Mouse (Mus musculus): ENCODE data around the gene Ptprf.

Ptprf gene

DNA sequence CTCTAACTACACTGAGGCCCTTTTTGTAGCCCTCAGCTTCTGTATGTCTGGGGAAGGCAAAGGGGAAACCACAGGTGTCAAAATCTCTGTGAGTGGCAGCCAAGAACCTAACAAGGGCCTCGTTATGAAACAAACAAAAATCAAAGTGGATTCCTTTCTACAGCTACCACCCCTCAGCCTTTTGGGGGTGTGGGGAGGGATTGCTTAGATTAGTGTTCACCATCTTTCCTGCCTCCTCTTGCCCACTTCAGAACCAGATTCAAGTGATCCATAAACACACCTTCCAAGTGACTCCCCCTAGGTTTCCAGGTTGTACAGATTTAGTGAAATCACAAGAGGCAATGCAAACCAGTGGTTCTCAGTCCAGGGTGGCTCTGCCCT lies 9.0 kb downstream of the Ptprf start:
- DNase-seq (ENCODE audit: low spot score) = no peak

DNA sequence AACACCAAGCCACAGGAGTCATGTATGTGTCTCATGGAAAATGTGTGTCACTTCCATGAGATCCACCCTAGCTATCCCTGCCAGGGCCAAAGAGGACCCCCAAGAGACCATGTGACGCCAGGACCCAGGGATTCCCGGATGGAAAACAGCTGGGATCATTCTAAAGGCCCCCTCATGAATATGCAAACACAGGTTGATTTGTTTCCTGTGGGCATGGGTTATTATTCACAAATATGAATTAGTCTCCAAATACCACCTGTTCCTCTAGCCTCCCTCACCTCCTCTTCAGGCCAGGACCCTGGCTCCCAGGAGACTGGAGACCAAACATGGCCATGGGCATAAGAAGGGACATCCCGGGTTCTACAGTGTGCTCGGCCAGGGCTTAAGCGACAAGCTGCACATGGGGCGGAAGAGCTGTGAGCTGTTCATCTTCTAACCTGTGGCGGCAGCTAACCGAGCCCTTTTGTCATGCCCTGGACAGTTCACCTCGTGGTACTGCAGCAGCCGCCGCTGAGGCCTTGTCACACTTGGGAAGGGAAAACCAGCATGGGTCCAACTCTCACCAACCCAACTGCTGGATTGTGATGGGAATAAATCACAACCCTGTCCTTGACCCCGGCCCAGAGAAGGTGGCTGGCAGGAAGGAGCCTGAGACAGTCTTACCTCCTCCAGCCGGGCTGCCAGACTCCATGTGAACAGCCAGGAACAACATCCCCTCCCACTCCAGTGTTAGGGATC lies 9.6 kb downstream of the Ptprf start:
- DNase-seq (ENCODE audit: low spot score) = no peak

DNA sequence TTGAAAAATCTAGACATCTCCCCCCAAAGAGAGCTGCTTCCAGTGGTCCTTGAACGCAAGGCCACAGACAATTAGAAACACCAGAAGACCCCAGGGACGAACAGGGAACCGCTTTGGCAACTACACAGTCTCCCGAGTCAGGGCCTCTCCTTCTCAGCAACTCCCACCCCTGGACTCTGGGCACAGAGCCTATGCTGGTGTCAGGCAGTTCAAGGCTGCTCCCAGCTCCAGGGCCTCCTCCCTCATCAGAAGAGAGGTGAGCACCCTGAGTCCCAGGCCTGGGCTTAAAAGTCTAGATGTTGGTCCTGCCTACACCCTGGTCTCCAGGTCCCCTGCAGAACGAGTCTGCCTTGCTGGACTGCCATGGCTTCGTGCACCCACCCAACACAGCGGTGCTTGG lies 10.7 kb downstream of the Ptprf start:
- no peak for DNase-seq (ENCODE audit: low spot score)

DNA sequence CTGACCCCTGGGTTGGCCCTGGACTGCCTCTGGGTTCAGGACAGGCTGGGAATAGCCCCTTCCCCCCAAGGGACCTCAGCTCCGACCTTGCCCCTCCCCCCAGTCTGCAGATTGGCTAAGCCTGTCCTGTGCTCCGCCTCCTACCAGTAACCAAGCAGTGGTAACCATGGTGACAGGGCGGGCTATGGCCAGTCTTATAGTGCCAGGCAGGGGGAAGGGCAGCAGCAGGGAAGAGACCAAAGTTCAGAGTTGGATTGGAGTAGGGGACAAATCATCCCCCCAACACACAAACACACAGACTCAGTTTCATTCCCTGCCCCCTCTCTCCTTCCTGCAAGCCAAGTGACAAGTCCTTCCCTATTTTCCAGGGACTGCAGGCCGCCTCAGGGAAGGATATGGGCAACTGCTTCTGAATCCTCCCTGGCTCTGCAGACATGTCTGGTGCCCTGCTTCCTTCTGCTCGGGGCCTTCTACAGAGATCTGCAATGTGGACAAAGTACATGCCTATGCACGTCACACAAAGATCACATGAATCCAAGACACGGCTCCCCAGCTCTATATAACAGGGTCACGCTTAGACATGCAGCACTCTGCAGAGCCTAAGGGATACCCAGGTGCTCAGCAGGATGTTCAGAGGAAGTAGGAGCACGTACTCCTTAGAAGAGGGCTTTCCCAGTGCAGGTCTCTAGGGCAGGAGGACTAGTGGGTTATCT lies 14.5 kb downstream of the Ptprf start:
- peak; percentile 50 for DNase-seq (ENCODE audit: low spot score)

DNA sequence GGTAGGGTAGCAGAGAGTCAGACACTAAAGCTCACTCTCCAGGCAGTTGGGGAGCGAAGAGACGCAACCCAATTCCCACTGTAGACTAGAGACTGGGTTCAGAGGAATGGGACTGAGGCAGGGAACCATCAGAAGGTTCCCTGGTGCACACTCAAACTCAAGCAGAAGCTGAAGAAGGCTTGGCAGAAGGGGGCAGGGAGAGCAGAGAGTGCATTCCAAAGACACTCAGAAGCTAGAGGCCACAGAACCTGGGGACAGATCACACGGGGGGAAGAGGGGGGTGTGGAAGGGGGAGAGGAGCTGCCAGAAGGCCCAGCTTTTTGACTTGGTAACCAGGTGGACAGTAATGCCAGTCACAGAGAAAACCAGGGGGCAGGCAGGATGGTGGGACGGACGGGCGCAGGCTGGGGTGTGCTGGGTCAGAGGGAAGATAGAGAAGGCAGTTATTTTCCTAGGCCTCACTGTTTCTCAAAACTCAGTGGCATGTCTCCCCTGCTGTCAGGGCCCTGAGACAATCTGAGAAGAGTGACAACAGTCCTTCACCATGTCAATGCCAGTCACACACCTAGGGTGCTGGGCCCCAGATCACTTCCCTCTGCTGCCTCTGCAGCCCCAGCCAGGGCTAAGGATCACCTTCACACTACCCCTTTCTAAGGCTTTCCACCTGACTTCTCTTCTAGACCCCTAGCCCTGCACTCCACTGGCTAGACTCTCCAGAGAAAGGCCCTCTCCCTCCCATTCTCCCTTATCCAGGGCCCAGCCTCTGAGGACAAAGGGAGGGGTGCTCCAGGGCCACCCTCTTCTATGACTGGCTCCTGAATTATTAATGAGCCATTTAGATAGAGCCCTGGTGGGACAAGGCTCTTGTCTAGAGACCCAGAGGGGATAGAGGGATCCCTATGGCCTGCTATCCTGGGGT lies 15.3 kb downstream of the Ptprf start:
- no peak for DNase-seq (ENCODE audit: low spot score)

DNA sequence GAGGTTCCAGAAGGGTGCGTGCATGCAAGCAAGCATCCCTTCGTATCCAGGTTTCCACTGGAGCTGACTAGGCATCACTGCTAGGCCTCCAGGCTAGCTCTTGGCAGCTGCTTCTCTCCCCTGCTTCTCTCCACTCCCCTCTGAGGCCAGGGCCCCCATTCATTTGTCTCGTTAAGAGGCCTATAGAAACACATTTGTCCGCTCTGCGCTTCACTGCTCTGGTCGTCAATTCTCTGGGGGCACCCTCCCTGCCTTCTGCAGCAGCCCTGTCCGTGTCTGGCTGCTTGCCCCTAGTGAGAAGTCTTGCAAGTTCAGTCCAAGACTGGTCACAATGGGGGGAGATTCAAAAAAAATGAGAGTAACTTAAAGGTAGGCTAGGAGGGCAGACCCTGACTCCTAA lies 16.7 kb downstream of the Ptprf start:
- DNase-seq (ENCODE audit: low spot score) = no peak

DNA sequence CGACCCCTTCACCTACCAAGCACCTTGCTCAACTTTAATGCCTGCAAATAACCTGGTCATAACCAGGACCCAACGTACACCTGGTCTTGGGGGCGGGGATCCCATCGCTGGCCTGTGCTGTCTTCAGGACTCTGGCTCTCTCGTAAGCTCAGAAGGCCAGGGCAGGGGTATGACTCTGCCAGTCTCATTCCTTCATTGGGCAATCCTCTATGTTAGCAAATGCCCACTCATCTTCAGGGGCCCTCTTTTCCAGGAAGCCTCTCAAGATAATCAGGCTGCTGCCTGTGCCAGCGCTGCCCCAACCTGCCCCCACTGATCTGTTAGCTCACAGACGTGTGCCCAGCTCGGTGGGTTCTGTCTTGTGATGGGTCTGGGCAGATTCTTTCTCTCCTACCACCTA lies 17.2 kb downstream of the Ptprf start:
- DNase-seq (ENCODE audit: low spot score) = no peak

DNA sequence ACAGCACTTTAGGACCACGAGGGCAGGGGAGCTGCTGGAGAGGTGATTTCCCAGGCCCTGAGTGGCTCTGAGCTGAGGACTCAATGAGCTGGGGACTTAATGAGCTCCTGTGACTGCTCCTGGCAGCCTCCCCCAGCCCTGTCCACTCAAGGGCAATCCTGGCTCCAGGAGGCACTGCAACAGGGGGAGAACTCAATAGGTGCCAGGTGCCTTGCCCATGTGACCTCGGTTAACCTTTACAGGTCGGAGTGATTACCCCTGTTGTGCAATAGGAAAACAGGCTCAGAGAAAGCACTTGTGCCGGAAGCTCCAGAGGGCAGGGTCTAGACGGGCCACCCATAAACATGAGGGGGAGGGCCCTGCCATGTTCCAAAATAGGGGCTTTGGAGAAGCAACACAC lies 17.7 kb downstream of the Ptprf start:
- DNase-seq (ENCODE audit: low spot score) = no peak

DNA sequence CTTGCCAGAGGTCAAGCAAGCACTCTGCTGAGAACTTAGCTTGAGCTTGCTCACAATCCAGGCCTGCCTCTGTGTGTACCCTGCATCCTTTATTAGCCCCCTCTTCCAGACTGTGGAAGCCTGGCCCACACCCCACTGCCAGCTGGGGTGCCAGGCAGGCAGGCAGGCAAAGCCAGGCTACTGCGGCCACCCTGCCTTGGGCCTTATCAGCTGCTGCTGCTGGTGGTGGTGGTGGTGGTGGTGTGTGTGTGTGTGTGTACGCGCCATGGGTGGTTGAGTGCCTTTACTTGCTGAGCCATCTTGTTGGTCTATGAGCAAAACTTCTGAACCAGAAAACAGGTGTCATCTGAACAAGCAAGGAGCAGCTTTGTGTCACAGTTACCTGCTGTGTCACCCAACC lies 18.3 kb downstream of the Ptprf start:
- DNase-seq (ENCODE audit: low spot score) = no peak

DNA sequence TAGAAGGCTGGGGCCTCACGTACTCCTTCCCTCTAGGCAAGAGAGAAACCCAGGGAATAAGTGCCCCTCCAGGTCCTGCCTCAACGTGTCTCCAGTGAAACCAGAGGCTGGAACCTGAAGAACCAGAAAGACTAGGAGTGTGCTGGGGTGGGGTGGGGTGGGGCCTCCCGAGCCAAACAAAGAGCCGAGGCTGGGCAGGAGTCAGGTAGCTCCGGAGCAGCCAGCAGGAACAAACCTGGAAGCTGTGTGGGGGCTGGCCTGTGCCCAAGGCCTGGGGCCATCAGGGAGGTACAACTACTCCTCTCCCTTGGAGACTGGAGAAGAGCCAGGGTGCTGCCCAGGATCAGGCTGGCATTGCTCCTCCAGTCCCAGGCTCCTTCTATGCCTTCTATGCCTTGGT lies 18.9 kb downstream of the Ptprf start:
- no peak for DNase-seq (ENCODE audit: low spot score)

DNA sequence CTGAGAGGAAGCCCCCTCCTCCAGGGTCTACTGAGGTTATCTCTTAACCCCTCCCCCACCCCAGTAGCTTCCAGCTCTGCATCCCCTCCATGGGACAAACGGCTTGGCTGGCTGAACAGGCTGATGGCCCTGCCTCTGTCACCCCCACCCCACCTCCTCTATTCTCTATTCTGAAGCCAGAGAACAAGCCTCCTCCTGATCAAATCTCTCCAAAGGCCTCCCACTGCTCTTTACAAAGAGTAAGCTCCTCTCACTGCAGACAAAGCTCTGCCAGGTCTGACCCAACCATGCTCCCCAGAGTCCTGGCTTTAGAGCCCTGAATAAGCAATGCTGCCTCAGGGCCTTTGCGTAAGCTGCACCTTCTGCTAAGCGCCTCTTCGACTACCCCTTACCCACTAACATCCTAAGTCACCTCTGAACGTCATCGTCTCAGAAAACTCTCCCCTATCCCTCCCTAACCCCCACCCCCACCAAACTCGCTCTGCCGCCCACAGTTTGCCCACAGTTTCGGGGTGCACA lies 19.6 kb downstream of the Ptprf start:
- DNase-seq (ENCODE audit: low spot score) = peak; percentile 14

DNA sequence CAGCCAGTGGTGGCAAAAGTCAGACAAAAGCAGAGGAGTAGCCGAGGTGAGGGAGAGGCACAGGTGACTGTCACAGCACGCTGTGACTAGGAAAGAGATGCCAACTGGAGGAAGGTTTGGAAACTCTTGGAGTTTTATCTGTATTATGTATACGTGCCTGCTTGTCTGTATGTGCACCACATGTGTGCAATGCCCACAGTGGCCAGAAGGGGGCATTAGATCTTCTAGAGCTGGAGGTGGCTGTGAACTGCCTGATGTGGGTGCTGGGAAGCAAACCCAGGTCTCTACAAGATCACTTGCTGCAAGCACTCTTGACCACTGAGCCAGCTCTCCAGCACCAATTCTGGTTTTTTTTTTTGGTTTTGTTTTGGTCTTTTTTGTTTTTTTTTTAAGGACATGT lies 20.5 kb downstream of the Ptprf start:
- DNase-seq (ENCODE audit: low spot score) = no peak

DNA sequence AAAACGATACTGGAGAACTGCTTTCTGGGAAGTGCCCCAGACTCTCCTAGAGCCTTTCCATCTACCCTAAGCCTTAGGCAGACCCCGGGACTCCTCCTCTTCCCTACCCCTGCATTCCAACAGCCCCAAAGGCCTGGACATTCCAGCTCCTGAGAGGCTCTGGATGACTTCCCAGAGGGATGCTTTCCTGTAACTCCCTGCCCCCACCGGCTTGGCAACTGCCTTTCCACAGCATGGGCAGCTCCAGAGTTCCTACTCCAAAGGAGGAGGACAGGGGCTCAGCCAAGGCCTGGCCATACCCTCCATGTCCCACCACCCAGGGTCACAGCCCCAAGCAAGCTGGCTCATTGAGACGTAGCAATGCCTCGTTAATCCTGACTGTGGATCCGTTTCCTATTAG lies 21.2 kb downstream of the Ptprf start:
- DNase-seq (ENCODE audit: low spot score) = peak; percentile 21

DNA sequence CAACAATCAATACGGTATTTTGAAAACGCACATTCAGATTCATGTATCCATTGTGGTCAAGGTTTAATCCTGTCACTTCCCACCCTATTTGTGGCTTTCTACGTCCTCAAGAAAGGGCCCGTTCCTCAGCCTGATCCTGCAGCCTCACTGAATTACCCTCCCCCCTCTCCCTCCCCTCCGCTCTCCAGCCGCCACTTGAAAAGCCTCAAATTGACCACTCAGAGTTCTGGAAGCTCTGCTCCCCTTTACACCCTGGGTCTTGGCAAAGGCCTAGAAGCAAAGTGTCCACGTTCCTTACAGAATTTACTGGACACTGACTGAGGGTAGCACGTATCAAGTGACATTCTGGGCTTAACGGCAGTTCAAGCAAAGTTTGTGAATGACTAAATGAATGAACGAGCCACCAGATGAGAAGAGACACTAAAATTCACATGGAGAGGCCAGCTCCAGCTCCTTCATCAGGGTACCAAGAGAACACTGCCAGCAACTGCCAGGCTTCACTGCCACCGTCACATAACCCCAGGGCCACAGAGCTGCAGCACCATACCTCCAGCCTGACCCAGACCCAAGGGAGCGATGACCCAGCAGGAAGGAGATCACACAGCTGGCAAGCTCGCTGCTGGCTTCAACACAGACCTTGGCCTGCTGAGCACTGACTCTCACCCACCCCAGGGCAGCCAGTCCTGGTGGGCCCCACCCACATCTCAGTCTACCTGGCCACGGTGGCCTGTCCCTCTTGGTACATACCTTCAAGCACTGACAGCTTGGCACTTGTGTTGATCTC lies 22.6 kb downstream of the Ptprf start:
- no peak for DNase-seq (ENCODE audit: low spot score)

DNA sequence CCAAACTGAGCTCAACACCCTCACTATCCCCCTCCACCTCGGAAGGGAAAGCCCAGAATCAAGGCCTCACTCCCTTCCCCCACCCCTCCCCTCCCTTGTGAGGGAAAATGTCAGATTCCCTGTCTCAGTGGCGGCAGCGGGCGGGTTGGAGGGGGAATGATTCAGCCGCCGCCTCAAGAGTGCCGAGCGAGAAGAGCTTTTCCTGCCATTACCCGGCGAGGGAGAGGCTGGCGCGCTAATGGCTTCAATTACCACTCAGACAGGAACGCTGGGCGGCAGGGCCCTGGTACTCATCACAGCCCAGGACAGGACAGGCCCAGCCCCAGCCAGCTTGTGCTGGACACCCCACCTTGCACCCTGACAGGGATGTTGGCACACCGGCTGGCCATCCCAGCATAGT lies 25.6 kb downstream of the Ptprf start:
- no peak for DNase-seq (ENCODE audit: low spot score)

DNA sequence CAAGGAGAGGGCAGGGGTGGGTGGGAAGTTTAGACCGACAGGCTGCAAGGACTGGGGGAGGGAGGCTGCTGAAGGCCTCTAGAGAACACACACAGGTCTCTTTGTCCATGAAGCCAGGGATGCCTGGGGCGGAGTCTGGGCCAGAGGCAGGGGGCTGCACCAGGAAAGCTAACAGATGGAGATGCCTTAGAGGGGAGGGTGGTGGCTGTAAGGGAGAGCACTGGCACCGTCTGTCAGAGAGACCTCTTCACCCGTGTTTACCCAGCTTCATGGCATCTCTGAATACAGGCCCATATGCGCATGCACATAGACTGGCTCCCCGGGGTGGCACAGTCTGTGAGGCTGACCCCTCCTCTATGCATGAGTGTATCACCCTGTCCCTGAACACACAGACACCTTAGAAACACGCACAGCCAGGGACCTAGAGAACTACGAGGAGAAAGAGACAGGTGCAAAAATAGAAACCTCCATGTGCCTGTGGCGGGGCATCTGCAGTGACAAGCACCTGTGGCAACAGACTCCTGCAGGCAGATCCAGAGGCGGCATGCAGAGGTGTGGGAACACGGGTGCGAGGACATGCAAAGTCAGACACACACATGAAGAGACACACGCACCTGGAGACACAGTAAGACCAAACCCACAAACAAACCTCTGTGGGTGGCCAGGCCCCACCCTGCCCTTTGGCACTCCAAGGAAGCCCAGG lies 29.3 kb downstream of the Ptprf start:
- DNase-seq (ENCODE audit: low spot score) = no peak

DNA sequence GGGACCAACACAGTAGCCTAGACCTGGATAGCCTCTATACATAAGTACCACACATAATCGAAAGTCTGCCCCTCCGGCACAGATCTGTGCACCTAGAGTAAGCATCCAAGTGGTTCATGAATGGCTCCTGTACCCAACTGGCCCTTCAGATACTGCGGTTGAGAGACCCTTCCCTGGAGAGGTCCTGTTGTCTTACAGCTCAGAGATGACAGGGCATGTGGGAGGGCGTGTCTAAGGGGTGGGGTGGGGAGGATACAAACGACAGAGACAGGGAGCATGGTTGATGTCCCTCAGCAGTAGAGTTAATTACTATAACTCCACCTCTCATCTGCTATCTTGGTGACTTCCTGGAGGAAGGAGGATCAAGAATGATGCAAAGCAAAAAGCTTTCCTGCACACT lies 29.9 kb downstream of the Ptprf start:
- DNase-seq (ENCODE audit: low spot score) = no peak

DNA sequence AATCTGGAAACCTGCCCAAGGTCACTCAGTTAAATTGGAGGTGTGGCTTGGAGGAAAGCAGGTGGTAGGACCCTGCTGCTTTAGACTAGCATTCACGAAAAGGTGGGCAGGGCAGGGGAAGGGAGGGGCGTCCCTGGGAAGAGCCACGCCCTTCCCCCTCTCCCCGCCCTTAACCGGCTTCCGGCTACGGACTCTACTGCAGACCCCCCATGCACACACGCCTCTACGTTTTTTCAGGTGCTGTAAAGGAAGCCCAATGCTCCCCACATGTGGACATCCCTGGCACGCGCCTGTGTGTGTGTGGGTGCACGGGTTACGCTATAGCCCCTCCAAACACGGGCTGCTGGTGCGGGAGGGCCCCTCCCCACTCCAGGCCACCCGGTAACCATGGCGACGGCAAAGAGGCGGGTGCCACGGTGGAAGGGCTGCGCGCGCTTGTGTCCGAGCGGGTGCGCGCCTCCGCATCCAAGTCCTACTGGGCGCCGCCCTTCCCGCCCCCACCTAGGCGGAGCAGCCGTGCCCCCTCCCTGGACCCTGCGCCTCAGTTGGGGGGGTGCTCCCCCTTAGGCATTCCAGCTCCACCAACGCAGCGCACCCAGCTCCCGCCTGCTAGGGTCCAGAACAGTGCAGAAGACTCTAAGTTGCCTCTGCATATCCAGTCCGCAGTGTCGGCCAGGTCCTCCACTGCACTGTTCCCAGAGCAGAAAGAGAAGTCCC lies 30.5 kb downstream of the Ptprf start:
- DNase-seq (ENCODE audit: low spot score) = no peak

DNA sequence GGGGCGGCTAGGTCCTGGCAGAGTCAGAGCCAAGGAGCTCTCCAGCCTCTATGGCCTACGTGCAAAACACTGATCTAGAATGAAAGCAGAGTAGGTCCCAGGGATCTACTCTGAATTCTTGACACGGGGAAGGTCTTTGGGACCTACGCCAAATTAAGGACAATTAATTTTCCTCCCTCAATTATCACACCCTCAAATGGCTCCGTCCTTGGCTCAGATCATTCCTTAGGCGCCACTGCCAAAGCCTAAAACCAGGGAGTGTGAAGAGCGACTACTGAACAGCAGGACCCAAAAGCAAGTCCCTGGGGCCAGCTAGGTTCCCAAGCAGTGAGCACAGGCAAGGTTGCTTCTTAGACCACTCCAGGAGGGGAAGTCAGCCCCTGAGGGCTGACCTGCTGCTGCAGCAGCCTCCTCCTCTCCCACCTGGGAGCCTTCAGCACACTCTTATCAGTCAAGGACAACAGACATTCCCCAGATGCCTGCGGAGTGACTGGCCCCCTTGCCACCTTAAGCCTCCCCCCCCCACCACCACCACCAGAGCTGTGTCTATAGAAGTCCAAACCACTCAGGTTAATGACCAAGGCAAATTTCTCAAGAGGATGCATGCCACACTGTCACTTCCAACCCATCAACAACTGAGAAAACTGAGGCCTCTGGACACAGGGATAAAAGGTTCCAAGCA lies 31.3 kb downstream of the Ptprf start:
- DNase-seq (ENCODE audit: low spot score) = no peak

DNA sequence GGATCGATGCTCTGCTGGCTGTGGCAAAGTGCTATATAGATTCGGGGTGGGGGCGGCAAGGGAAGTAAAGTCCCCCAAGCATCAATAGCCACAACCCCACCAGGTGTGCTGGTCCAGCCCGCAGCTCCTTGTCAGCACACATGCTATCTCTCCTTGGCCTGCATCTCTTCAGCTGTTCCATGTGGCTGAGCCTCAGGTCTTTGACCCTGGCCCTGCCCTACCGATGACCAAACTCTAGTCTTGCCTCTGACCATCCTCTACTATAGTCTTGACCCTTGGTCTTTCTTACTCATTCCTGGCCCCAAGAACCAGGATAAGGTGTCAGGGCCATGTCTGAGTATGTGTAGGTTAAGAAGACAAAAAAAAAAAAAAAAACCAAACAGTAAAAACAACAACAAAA lies 33.2 kb downstream of the Ptprf start:
- no peak for DNase-seq (ENCODE audit: low spot score)

Measured in adipocyte (in vitro differentiated cells).